Mouse (Mus musculus): Measurements from ENCODE around the gene Ablim1.

The Ablim1 gene

GRCm38 (mm10) chr19:57314346-57315012, at the start of gene Ablim1:
Gene Ablim1, minus strand, starts transcription at chr19:57314919.
- DNase-seq = peak; percentile 58

- no peak for DNase-seq
Measured at GRCm38 (mm10) chr19:57363538-57363937, 48.8 kb upstream of the Ablim1 start.

GRCm38 (mm10) chr19:57363076-57363475, 48.4 kb upstream of the Ablim1 start:
- no peak for DNase-seq

GRCm38 (mm10) chr19:57362586-57362985, 47.9 kb upstream of the Ablim1 start:
- DNase-seq = no peak

- no peak for DNase-seq
Measured at GRCm38 (mm10) chr19:57361939-57362307, 47.2 kb upstream of the Ablim1 start.

- peak; percentile 58 for DNase-seq
Measured at GRCm38 (mm10) chr19:57361131-57361938, 46.6 kb upstream of the Ablim1 start.

- peak; percentile 92 for DNase-seq
Measured at GRCm38 (mm10) chr19:57360341-57361130, 45.8 kb upstream of the Ablim1 start, which contains the start of gene Fam160b1. Gene Fam160b1, plus strand, starts transcription at chr19:57360680.

GRCm38 (mm10) chr19:57359701-57360326, 45.1 kb upstream of the Ablim1 start:
- no peak for DNase-seq

GRCm38 (mm10) chr19:57358836-57359598, 44.3 kb upstream of the Ablim1 start:
- no peak for DNase-seq

GRCm38 (mm10) chr19:57358322-57358721, 43.6 kb upstream of the Ablim1 start:
- DNase-seq = peak; percentile 91

GRCm38 (mm10) chr19:57357811-57358210, 43.1 kb upstream of the Ablim1 start:
- DNase-seq = no peak

GRCm38 (mm10) chr19:57357244-57357643, 42.5 kb upstream of the Ablim1 start:
- no peak for DNase-seq

GRCm38 (mm10) chr19:57356273-57356672, 41.6 kb upstream of the Ablim1 start:
- peak; percentile 24 for DNase-seq

- DNase-seq = peak; percentile 25
Measured at GRCm38 (mm10) chr19:57355451-57356251, 40.9 kb upstream of the Ablim1 start.

- no peak for DNase-seq
Measured at GRCm38 (mm10) chr19:57354715-57355114, 40.0 kb upstream of the Ablim1 start.

GRCm38 (mm10) chr19:57354050-57354449, 39.3 kb upstream of the Ablim1 start:
- no peak for DNase-seq

- DNase-seq = no peak
Measured at GRCm38 (mm10) chr19:57353228-57353627, 38.5 kb upstream of the Ablim1 start.

GRCm38 (mm10) chr19:57352337-57352935, 37.7 kb upstream of the Ablim1 start:
- DNase-seq = no peak

GRCm38 (mm10) chr19:57349096-57349495, 34.4 kb upstream of the Ablim1 start:
- DNase-seq = no peak

- no peak for DNase-seq
Measured at GRCm38 (mm10) chr19:57344678-57345077, 30.0 kb upstream of the Ablim1 start.

- DNase-seq = no peak
Measured at GRCm38 (mm10) chr19:57343860-57344259, 29.1 kb upstream of the Ablim1 start.
